Comparison of ENCODE assay signal across 28 mouse cellular contexts in genomic region chr2:101555886-101556285, GRCm38 (mm10).
DNase-seq lines count a peak whose midpoint lies in the region; ATAC-seq lines count a peak whose summit lies in the region.
"Had no signal": no experiment of that assay in that cellular context is flagged by ENCODE, and none has a peak within 500 bp of the region (broad histone marks: within the 10 kb centered on the region; RNA-seq: fewer than 3 reads in every experiment).

No protein-coding gene starts in this region.

- H3K4me1 ChIP-seq in kidney, embryonic 14.5 days (ENCODE audit: control insufficient read depth, insufficient read depth, low read length): no peaks in the 10 kb centered on the region
- H3K4me1 ChIP-seq in kidney, embryonic 16.5 days (ENCODE audit: insufficient read depth, low read length): no peaks in the 10 kb centered on the region
- H3K4me1 ChIP-seq: embryonic facial prominence, embryonic 10.5 days; embryonic facial prominence, embryonic 13.5 days; forebrain, embryonic 12.5 days; heart, embryonic 15.5 days; hindbrain, embryonic 12.5 days; hindbrain, embryonic 15.5 days had no signal

- ATAC-seq in kidney, embryonic 14.5 days (ENCODE audit: low FRiP score, low TSS enrichment): no peak
- 0 out of 2 replicates have a peak, but pooled peaks have one; percentile 19 for ATAC-seq in kidney, embryonic 16.5 days (ENCODE audit: low FRiP score, low TSS enrichment)
- ATAC-seq: CD4-positive, CD25-positive, alpha-beta regulatory T cell, adult 4 months; forebrain, embryonic 15.5 days had no signal

- peak; percentile 14 for DNase-seq in kidney, adult 11 months
- no peak for DNase-seq in kidney, postnatal 10 days
- DNase-seq in kidney, adult 8-10 months: peak; percentile 24 to 38
- DNase-seq in yolk sac, embryonic 10.5 days (ENCODE audit: low spot score): peak; percentile 4
- no peak for DNase-seq in gastrocnemius, postnatal 10 days
- no peak for DNase-seq in spleen, postnatal 36 days (ENCODE audit: low spot score in 2 of 2)
- DNase-seq: adrenal gland, adult 2 months; adrenal gland, postnatal 25 days; cerebellum, adult 11-12 months; cerebellum, adult 8-10 months; cerebellum, postnatal 10 days; cerebellum, postnatal 36 days; embryo, embryonic 11 days; gastrocnemius, postnatal 36 days; heart, postnatal 10 days; heart, postnatal 4 days had no signal

- H3K27ac ChIP-seq in kidney, embryonic 14.5 days (ENCODE audit: low read depth, low read length): no peak overlapping the region
- no peak overlapping the region for H3K27ac ChIP-seq in kidney, embryonic 16.5 days (ENCODE audit: low read length)
- H3K27ac ChIP-seq: embryonic facial prominence, embryonic 10.5 days; embryonic facial prominence, embryonic 13.5 days; forebrain, embryonic 12.5 days; forebrain, embryonic 15.5 days; heart, embryonic 15.5 days; hindbrain, embryonic 12.5 days; hindbrain, embryonic 15.5 days had no signal

- no peaks in the 10 kb centered on the region for H3K27me3 ChIP-seq in kidney, embryonic 14.5 days (ENCODE audit: control insufficient read depth, insufficient read depth, low read length)
- H3K27me3 ChIP-seq in kidney, embryonic 16.5 days (ENCODE audit: insufficient read depth, low read length): no peaks in the 10 kb centered on the region
- H3K27me3 ChIP-seq: embryonic facial prominence, embryonic 13.5 days; forebrain, embryonic 12.5 days; forebrain, embryonic 15.5 days; heart, embryonic 12.5 days; heart, embryonic 15.5 days; hindbrain, embryonic 12.5 days; hindbrain, embryonic 15.5 days had no signal

- H3K4me2 ChIP-seq in kidney, embryonic 14.5 days (replicated peaks; ENCODE audit: low read depth, low read length): no peak overlapping the region
- no peak overlapping the region for H3K4me2 ChIP-seq in kidney, embryonic 16.5 days (replicated peaks; ENCODE audit: low read depth, low read length)
- H3K4me2 ChIP-seq: embryonic facial prominence, embryonic 13.5 days; forebrain, embryonic 12.5 days; forebrain, embryonic 15.5 days; heart, embryonic 12.5 days; heart, embryonic 15.5 days; hindbrain, embryonic 12.5 days; hindbrain, embryonic 15.5 days had no signal

- 87% methylated on average over 1 of the region's 1 CpGs for WGBS in kidney, embryonic 14.5 days
- 81% methylated on average over 1 of the region's 1 CpGs for WGBS in kidney, embryonic 16.5 days

- H3K9ac ChIP-seq in kidney, embryonic 14.5 days (ENCODE audit: low read depth, low read length): no peak overlapping the region
- H3K9ac ChIP-seq in kidney, embryonic 16.5 days (replicated peaks; ENCODE audit: low read length): no peak overlapping the region
- H3K9ac ChIP-seq: embryonic facial prominence, embryonic 13.5 days; forebrain, embryonic 12.5 days; forebrain, embryonic 15.5 days; heart, embryonic 12.5 days; heart, embryonic 15.5 days; hindbrain, embryonic 12.5 days; hindbrain, embryonic 15.5 days had no signal

- H3K4me3 ChIP-seq in kidney, embryonic 14.5 days (ENCODE audit: low read length): no peak overlapping the region
- no peak overlapping the region for H3K4me3 ChIP-seq in kidney, embryonic 16.5 days (ENCODE audit: low read length)
- H3K4me3 ChIP-seq: embryonic facial prominence, embryonic 10.5 days; embryonic facial prominence, embryonic 13.5 days; erythroblast, embryonic 14.5 days; forebrain, embryonic 12.5 days; forebrain, embryonic 15.5 days; heart, embryonic 12.5 days; heart, embryonic 15.5 days; hindbrain, embryonic 12.5 days; hindbrain, embryonic 15.5 days had no signal

- no peaks in the 10 kb centered on the region for H3K9me3 ChIP-seq in kidney, embryonic 14.5 days (ENCODE audit: control insufficient read depth, low read length)
- H3K9me3 ChIP-seq in kidney, embryonic 16.5 days (ENCODE audit: low read length): no peaks in the 10 kb centered on the region
- H3K9me3 ChIP-seq: embryonic facial prominence, embryonic 10.5 days; embryonic facial prominence, embryonic 13.5 days; forebrain, embryonic 12.5 days; forebrain, embryonic 15.5 days; heart, embryonic 12.5 days; heart, embryonic 15.5 days; hindbrain, embryonic 12.5 days; hindbrain, embryonic 15.5 days had no signal

- no peaks in the 10 kb centered on the region for H3K36me3 ChIP-seq in kidney, embryonic 14.5 days (ENCODE audit: control insufficient read depth, insufficient read depth, low read length)
- H3K36me3 ChIP-seq in kidney, embryonic 16.5 days (ENCODE audit: insufficient read depth, low read length): no peaks in the 10 kb centered on the region
- H3K36me3 ChIP-seq: embryonic facial prominence, embryonic 10.5 days; embryonic facial prominence, embryonic 13.5 days; forebrain, embryonic 12.5 days; forebrain, embryonic 15.5 days; heart, embryonic 12.5 days; heart, embryonic 15.5 days; hindbrain, embryonic 12.5 days; hindbrain, embryonic 15.5 days had no signal

Comparison
In these comparisons a context has a peak if more than half of its experiments do, and no peak if none do; other contexts are left out.
1. DNase-seq: peak in kidney, adult 11 months (single experiment), kidney, adult 8-10 months (2 of 2) and yolk sac, embryonic 10.5 days (single experiment); none in kidney, postnatal 10 days (single experiment), gastrocnemius, postnatal 10 days (single experiment) and spleen, postnatal 36 days (0 of 2).